Mouse (Mus musculus) c-Kit-negative CD71-positive TER-119-positive erythroid progenitor cells, embryonic 14.5 days (primary cell): ENCODE results near the gene Mad2l1.
A peak's percentile ranks its signal among the peaks of the same experiment; 100 is the strongest.

ENCODE experiments used
- DNase-seq: peaks from one replicate; pipeline ENCODE4 v3.0.0-alpha.2; 2013; ENCODE audit warnings: low read depth, low spot score

Gene Mad2l1

DNA sequence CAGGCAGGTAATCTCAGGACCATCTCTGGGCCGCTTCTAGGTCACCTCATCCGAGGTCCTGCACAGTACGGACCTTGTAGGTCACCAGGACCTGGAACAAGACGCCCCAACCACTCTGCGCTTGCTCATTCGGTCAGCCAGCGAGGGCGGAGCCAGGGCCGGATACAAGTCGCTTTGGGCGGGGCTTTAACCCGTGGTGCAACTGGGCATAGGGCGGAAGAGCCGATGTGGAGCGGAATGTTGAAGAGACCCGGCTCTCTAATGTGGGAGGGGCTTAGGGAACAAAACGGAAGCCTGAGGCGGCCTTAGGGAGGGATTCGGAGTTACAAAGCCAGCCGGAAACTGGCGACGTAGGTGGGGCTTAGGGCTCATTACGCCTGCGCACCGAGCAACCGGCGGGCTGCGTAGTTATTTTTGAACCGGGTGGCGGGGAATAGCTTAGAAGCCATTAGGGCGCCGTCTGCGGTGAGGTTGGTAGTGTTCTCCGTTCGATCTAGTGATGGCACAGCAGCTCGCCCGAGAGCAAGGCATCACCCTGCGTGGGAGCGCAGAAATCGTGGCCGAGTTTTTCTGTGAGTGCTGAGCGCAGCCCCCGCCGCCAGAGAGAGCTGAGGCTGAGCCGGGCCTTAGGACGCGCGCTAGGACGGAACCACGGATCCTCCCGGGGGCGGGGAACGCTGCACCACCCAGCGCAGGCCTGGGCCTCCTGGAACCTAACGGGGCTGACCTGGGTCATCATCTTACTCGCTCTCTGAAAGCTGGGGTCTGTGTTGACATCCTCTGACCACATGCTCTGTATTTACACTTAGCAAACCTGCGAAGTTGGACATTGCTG is at the start of gene Mad2l1:
Gene Mad2l1 (plus strand): TSS at position 363 of the 835 bp plus-strand sequence.
- DNase-seq = peak; percentile 96

DNA sequence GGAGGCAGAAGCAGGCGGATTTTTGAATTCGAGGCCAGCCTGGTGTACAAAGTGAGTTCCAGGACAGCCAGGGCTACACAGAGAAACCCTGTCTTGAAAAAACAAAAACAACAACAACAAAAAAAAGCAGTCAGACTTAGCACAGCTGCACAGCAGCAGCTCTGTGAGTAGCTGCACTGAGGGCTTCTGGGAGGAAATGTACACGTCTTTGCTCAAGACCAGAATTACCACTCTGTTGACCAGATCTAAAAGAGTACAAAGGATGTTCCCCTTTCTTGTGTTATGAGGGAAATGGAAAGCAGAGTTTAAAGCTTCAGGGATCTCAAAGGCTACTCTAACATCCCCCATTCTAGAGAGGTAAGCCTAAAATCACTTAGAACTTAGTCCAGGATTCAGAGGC is 41.5 kb upstream of the Mad2l1 start:
- no peak for DNase-seq

DNA sequence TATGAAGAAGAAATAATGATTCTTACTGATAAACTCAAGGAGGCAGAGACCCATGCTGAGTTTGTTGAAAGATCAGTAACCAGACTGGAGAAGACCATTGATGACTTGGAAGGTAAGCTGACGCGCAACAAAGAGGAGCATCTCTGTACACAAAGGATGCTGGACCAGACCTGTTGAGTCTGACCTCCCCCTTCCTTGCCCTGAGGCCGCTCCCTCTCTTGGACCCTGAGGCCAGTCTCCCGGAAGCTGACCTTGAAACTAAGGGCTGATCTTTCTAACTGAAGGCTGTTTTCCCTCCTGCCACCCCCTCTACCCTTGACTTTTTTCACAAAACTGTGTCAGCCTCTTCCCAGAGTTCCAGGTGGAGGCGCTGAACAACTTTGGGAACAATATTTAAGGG is 18.8 kb upstream of the Mad2l1 start:
- DNase-seq = no peak

DNA sequence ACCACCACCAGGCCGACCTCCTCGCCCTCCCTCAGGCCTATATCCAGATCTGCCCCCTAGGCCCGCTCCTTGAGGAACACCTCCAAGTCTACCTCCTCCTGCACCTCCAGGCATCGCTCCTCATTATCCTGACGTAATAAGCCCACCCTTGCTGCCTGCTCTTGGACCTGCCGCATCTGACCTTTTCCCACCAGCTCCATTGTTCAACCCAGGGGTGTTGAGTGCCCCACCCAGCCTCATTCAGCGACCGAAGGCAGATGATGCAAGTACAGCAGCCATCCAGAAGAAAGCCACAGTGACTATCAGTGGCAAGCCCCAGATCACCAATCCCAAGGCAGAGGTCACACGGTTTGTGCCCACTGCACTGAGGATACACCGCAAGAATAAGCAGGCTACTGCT is 6.8 kb upstream of the Mad2l1 start:
- DNase-seq = no peak

DNA sequence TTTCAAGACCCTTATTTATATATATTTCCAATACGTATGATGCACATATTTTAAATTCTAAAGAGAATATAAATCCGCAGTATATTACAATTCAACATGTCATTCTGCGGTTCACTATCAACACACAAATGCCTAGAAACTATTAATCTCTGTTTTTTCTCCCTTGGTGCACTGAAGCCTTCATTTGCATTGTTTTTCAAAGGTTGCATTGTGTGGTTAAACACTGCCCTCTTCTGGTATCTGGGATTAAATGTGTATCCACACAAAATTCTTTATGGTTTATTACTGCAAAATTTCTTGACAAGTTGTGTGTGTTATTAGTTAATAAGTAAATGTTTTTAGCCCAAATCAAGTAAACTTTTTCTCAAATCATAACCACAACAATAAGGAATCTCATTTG is 1.9 kb upstream of the Mad2l1 start:
- DNase-seq = no peak

DNA sequence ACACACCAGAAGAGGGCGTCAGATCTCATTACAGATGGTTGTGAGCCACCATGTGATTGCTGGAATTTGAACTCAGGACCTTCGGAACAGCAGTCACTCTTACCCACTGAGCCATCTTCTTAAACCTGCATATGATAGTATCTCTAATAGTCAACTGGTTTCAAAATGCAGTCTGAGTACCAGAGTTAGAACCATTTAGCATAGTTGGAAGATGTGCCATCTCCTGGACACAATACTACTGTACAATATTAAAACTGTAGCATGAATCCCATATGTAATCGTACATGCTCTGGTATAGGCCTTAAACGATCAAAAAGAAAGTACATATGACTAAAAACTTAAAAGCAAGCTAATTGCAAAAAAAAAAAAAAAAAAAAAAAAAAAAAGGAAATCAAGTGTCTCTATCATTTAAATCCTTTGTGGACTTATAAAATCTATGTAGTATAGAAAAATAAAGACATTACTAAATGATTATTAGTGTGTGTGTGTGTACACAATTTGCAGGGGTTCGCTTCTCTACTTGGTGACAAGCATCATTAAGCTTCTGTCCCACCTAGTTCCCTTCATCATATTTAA is 736 bp upstream of the Mad2l1 start:
- DNase-seq = no peak

GRCm38 (mm10) chr6:66535966-66536365 is 776 bp downstream of the Mad2l1 start:
- no peak for DNase-seq

DNA sequence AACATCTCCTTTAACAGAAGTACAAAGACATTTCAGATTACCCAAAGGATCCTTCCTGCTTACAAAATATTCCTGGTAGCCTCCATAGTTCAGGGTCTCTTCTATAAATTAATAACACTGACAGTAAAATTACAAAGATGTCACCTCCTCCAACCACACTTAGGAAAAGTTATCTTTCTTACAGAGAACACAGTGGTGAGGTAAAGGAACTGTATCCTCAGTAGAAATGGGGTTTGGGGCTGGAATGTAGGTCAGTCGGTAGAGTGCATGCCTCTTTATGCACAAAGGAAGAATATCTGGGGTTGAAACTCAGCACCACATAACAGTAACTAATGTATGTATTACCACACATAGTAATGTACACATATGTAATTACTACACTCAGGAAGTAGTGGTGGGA is 24.8 kb downstream of the Mad2l1 start, which contains the start of gene Vmn1r32:
Gene Vmn1r32 (minus strand): TSS at position 101 of the 400 bp plus-strand sequence.
- no peak for DNase-seq

DNA sequence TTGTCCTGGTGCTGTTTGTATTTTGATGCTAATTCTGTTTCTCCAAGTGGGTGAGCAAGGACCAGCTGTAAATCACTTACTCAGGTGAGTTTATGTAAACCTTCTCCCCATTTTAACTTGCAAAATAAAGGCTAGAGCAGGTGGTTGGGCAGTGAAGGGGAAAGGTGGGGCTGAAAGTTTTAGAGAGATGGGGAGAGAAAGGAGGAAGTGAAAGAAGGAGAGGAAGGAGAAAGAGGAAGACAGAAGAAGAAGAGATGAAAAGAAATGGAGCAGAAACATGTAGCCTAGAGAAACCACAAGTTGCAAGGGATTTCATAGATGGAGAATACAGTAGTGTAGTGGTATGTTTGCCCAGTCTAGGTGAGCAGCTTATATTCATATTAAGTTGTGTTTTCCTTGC is 60.6 kb downstream of the Mad2l1 start:
- no peak for DNase-seq
